Mouse (Mus musculus) embryo, embryonic 10.5 days (tissue): Measurements from ENCODE around the gene Gpld1.

Experiments
- DNase-seq: peaks from one replicate; pipeline ENCODE4 v3.0.0-alpha.2; 2015; ENCODE audit warnings: low spot score

Gene Gpld1

DNA sequence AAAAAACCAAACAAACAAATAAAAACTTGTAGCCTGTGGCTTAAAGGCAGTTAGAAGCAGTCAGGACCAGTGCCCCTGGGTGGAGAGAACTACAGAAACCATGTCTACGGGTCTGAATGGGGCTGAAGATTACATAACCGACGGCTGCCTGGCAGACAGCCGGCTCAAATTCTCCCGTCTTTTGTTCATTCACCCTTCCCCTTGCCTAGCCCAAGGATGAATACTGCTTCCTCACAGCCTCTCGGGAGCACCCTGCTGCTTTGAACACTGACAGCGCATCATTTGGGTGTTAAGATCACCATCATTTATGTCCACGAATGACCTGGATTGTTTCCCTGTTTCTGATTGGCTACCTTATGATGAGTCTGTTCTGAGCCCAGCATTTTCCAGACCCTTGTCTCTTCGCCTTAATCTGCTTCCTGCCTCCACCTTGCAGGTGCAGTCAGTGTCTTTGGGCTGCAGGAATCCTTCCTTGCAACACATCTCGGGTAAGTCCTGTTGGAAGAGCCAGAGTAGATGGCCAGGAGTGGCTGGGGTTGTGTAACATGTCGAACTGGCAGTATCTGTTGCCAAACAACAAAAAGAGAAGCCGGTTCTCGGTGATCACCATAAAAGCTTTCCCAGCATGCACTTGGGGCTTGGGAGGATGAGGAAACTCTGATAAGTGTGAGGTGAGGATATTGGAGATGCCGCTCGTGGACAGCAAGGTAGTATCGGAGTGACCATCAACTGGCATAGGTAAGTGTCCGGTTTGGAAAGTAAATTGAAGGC, at the start of gene Gpld1:
Gene Gpld1 (plus strand): TSS at position 641 of the 771 bp plus-strand sequence.
- DNase-seq: no peak

DNA sequence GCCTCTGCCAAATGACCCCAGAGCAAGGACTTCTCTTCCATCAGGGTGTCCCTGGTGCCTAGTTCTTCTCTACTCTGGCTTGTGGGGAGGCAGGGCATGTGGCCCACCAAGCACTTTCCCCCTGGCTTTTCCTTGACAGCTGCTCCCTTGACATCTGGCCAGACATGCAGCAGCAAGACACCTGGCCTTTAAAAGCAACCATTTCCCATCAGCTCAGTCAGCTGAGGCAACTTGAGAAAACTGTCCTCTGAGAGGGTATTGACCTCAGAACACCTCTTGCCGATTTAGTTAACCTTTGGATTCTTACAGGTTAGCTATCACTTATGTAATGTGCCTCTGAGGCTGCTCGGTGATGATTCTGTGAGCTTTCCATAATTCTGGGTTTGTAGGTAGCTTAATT, 49.1 kb upstream of the Gpld1 start:
- no peak for DNase-seq

- no peak for DNase-seq
These were observed 41.0 kb upstream of the Gpld1 start for GRCm38 (mm10) chr13:24901916-24902315.

DNA sequence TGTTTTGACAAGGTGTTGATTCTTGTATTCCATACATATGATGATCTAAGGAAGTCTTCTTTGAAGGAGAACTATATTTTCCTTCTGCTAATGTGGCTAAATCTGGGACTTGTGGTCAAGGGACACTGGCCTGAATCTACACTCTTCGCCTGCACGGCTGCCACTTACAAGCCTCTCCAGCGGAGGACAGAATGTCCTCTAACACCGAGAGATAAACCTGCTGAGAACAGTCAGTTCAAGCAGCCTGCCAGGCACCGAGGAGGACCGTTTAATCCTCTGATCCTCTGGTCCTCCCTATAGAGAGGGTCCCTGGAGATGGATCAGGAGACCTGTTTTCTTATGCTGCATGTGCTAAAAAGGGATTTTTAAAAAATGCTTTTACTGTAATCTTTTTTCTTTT, 39.5 kb upstream of the Gpld1 start:
- DNase-seq: no peak

DNA sequence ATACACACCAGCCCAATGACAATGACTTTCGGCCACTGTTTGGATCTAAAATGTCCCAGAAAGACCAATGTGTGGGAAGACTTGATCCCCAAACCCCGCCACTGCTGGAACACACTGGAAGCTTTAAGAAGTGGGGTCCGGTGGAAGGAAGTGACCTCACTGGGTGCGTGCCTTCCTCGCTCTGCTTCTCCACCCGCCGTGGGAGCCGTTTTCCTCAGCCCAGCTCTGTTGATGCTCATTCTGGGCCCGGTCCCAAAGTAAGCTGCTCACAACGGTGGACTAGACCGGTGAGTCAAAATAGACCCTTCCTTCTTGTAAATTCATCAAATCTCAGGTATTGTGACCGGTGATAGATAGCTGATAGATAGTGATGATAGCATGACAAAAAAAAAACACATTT, 37.5 kb upstream of the Gpld1 start:
- no peak for DNase-seq

- DNase-seq: no peak
These were observed 36.0 kb upstream of the Gpld1 start for GRCm38 (mm10) chr13:24906831-24907570.

DNA sequence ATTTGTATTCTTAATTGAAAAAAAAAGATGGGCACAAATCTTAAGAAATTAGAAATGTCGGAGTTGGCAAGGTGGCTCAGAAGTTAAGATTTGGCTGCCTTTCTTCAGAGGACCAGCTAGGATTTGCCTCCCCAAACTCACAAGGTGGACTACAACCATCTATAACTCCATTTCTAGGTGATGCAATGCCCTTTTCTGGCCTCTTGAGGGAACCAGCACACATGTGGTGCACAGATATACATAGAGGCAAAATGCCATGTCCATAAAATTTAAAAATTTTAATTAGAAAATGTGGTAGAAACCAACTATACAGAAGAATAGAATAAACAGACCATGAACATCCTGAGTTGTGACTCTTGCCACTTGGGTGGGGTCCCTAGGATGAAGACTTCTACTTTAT, 33.8 kb upstream of the Gpld1 start:
- DNase-seq: no peak

DNA sequence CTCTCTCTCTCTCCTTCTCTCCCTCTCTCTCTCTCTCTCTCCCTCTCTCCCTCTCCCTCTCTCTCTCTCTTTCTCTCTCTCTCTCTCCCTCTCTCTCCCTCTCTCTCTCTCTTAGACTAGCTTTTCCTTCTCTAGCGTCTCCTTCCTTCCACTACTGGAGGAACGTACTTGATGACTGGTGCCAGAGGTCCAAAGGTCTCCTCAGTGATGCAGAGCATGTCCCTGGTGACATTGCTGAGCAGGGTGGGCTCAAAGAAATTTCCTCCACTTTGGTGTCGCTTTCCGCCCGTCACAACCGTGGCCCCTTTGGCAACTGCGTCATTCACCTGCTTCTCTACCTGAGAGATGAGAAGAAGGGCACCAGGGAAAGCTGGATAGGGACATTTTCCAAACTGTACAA, 29.4 kb upstream of the Gpld1 start:
- no peak for DNase-seq

- no peak for DNase-seq
These were observed 28.0 kb upstream of the Gpld1 start for GRCm38 (mm10) chr13:24914915-24915314.

DNA sequence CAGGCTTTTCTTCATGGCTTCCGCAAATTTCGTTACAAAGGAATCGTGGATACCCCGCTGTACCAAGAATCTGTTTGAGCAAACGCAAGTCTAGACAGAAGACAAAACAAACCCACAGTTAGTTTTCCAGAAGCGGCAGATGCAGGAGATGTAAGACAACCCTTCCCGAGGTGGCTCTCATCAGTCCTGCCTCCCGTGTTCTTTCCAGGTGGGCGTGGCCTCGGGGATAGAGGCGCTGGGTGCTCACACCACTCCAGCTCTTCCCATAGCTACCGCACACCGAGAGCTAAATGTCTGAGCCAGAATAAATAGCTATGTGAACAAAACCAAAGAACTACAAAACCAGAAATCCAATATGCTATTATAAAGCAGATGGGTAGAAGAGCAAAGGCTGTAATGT, 27.1 kb upstream of the Gpld1 start:
- DNase-seq: no peak

- DNase-seq: peak; percentile 81
These were observed 22.5 kb upstream of the Gpld1 start for GRCm38 (mm10) chr13:24920333-24920977.

DNA sequence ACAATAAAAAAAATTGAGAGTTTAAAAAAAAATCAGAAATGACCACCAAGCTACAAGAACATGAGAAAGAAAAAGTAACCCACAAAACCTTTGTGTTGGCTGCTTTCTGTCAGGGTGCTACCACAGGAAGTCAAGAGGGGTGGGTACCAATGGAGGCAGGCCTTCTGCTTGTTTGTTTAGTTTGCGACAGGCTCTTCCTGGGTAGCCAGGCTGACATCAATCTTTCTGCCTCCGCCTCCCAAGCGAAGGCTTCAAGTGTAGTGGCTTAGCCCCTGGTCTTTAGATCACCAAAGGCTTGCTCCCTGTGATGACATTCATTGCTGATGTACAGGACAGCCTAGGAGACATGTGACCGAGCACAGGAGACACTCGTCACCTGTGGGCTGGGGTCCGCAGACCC, 21.7 kb upstream of the Gpld1 start:
- no peak for DNase-seq

DNA sequence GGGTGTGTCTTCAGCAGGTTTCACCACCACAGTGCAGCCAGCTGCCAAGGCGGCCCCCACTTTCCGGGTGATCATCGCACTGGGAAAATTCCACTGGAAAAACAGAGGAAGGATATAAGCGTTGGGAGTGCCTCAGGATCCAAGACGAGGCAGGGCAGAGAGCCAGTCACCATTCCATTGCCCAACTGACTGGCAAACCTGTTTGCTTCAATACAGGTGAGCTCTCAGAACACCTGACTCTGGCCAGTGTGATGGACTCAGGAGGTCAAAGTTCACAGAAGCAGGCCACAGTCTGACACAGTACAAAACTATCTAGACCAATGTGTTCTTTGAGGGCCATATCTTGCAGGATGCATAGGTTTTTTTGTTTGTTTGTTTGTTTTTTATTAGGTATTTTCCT, 19.0 kb upstream of the Gpld1 start:
- no peak for DNase-seq

DNA sequence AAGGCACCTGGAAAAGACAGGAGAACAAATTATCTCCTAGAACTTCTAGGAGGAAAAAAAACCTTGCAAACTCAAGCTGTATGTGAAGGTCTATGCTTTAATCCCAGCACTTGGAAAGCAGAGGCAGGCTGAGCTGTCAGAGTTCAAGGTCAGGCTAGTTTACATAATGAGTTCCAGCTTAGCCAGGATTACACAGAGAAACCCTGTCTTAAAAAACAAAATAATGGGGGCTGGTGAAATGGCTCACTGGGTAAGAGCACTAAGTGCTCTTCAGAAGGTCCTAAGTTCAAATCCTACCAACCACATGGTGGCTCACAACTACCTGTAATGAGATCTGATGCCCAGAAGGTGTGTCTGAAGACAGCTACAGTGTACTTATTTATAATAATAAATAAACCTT, 12.4 kb upstream of the Gpld1 start:
- no peak for DNase-seq

GRCm38 (mm10) chr13:24933199-24933598, 9.8 kb upstream of the Gpld1 start:
- DNase-seq: no peak

GRCm38 (mm10) chr13:24936772-24937107, 6.2 kb upstream of the Gpld1 start:
- DNase-seq: peak; percentile 41

DNA sequence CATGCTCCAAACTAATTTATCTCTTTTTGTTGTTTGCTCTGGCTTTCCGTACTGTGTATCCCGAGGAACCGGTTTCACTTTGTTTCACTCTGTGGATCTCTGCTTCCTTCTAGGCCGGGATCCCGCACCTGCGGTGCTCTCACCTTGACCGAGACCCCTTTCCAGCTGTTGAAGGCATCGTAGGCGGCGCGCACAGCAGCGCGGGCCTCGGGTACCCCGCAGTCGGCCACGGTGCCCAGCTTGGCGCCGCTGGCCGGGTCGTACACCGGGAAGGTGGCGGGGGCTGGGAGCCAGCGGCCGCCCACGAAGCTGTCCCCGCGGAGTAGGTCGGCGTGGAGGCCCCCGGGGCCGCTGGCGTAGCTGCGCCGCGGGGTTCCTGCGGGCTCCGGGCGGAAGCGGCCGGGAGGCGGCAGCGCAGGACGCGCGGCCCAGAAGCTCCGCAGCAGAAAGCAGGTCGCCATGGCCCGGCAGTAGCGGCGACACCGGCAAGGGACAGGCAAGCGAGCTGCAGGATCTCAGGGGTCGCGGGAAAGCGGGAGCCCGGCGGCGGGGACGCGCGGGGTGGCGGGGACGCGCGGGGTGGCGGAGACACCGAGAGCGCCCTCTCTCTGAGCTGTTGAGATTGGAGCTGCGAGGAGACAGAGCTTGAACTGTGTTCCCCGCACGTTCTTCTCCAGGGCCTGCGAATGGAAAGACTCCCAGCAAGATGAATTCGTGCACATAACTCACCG, 5.7 kb upstream of the Gpld1 start, which contains the start of gene Aldh5a1:
Gene Aldh5a1 (minus strand): TSS at position 554 of the 731 bp plus-strand sequence.
- DNase-seq: peak; percentile 82

GRCm38 (mm10) chr13:24937839-24938166, 5.1 kb upstream of the Gpld1 start:
- DNase-seq: no peak

GRCm38 (mm10) chr13:24938683-24939082, 4.3 kb upstream of the Gpld1 start:
- DNase-seq: peak; percentile 86

GRCm38 (mm10) chr13:24939472-24939871, 3.5 kb upstream of the Gpld1 start:
- no peak for DNase-seq

DNA sequence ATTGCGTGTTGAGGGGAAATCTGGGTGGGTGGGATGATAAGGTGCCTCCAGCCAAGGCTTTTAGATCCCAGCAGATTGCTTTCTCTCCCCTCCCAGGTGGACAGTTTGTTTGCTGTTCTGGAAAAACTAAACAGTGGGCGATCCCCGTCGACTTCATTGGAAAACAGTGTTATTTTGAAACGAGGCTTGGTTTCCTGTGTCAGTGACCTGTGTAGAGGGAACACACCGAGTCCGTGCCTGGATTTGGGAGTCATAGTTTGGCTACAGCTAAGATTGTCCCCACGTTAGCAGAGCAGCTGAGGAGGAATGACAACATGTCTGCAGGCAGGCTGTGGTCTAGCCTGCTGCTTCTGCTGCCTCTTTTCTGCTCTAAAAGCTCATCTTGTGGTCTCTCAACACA, 351 bp downstream of the Gpld1 start:
- no peak for DNase-seq

DNA sequence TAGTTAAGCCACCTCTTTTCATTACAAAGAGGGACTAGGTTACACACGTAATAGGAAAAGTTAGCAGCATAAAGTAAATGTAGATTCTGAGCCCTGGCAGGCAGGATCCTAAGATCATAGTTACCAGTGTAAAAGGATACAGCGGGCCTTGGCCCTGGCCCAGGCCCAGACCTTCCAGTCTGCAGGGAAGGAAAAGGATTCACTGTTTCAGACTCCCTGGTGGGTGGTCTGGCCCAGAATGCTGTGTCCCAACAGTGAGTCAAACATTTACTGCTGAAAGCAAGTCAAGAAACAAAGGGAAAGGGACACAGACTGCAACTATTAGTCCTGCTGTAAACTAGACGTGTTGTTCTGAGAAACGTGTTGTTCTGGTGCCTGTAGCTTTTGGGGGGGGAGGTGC, 2.6 kb downstream of the Gpld1 start:
- DNase-seq: peak; percentile 50

DNA sequence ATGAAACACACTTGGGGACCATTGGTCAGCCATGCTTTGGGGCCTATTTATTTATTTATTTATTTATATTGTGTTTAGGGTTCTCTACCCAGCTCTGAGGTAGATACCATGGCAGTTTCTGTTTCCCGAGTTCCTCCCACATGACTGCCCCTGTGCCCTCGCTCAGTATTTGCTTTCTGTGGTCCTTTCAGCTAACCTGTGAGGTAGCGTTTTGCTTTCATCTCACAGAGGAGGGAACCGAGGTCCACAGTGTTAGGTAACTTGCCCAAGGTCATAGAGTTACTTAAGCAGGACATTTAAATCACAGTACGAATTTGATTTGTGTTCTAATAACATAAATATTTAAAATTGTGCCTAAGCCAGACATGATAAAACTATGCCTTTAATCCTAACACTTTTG, 4.2 kb downstream of the Gpld1 start:
- no peak for DNase-seq
